Mouse (Mus musculus): ENCODE measurements at regions not wholly inside any gene's neighbourhood (a gene's known extent, or its start where the extent isn't known, plus 50 kb on each side); places are given as distances from the start of the nearest gene placed in this dataset.

GRCm38 (mm10) chr3:41365145-41365830, 190.2 kb upstream of the Jade1 start:
- Histone ChIP-seq H3K4me3 (ENCODE audit: insufficient read depth, low read depth, low read length) (no peak overlapping the region), H3K4me1 (ENCODE audit: control insufficient read depth, insufficient read depth, low read length) (peaks cover 3% of the 10 kb centered on the region), H3K9ac (ENCODE audit: low read depth, low read length) (no peak overlapping the region), H3K27me3 (ENCODE audit: control insufficient read depth, insufficient read depth, low read length) (no peaks in the 10 kb centered on the region), H3K79me2 (ENCODE audit: control insufficient read depth, insufficient read depth, low read length) (no peaks in the 10 kb centered on the region), H3K27ac (replicated peaks; ENCODE audit: insufficient read depth, low read depth, low read length) (no peak overlapping the region), H3K36me3 (ENCODE audit: control insufficient read depth, insufficient read depth, low read length) (no peaks in the 10 kb centered on the region)
- peak; percentile 73 for DNase-seq (ENCODE audit: extremely low read depth, low read depth, low spot score)
- WGBS = 46% methylated on average over 8 of the region's 8 CpGs
- no peak for TF ChIP-seq POLR2A (IDR thresholded peaks at IDR 0.05; ENCODE audit: extremely low read depth, insufficient read depth, low read length)
- TF ChIP-seq CTCF (IDR thresholded peaks at IDR 0.05; ENCODE audit: low read depth, low read length) = no peak

- Histone ChIP-seq H3K79me2 (ENCODE audit: control insufficient read depth, insufficient read depth, low read length) (no peaks in the 10 kb centered on the region), H3K27ac (replicated peaks; ENCODE audit: insufficient read depth, low read depth, low read length) (no peak overlapping the region), H3K4me3 (ENCODE audit: insufficient read depth, low read depth, low read length) (no peak overlapping the region), H3K36me3 (ENCODE audit: control insufficient read depth, insufficient read depth, low read length) (no peaks in the 10 kb centered on the region), H3K27me3 (ENCODE audit: control insufficient read depth, insufficient read depth, low read length) (no peaks in the 10 kb centered on the region), H3K9ac (ENCODE audit: low read depth, low read length) (no peak overlapping the region), H3K4me1 (ENCODE audit: control insufficient read depth, insufficient read depth, low read length) (peaks cover 3% of the 10 kb centered on the region)
- TF ChIP-seq POLR2A (IDR thresholded peaks at IDR 0.05; ENCODE audit: extremely low read depth, insufficient read depth, low read length) (no peak), CTCF (IDR thresholded peaks at IDR 0.05; ENCODE audit: low read depth, low read length) (no peak)
- 95% methylated on average over 3 of the region's 3 CpGs for WGBS
- no peak for DNase-seq (ENCODE audit: extremely low read depth, low read depth, low spot score)
Measured at GRCm38 (mm10) chr3:41363947-41364346, 191.6 kb upstream of the Jade1 start.

DNA sequence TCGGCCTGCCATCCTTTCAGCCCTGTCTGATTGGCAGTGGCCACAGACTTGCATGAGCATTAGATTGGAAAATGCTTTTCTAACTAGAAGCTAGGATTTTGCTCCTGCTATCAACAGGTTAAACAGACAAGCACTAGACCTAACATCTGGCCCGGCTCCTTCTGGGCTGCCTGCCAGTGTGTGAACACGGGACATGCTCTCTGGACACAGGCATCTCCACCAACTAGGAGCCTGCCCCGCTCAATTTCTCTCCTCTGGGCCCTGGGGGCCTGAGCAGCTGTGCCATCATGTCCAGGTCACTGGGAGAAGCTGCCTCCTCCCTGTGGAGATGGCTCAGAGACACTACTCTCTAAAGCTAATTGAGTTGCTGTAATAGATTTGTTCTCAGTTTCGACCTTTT, 195.3 kb upstream of the Jade1 start:
- H3K9ac ChIP-seq (ENCODE audit: low read depth, low read length) = no peak overlapping the region
- no peaks in the 10 kb centered on the region for H3K27me3 ChIP-seq (ENCODE audit: control insufficient read depth, insufficient read depth, low read length)
- no peaks in the 10 kb centered on the region; the same call in 1 of the 2 replicates for H3K4me1 ChIP-seq (ENCODE audit: control insufficient read depth, insufficient read depth, low read length)
- H3K27ac ChIP-seq (replicated peaks; ENCODE audit: insufficient read depth, low read depth, low read length) = no peak overlapping the region
- no peaks in the 10 kb centered on the region for H3K79me2 ChIP-seq (ENCODE audit: control insufficient read depth, insufficient read depth, low read length)
- 43% methylated on average over 5 of the region's 5 CpGs for WGBS
- no peaks in the 10 kb centered on the region for H3K36me3 ChIP-seq (ENCODE audit: control insufficient read depth, insufficient read depth, low read length)
- DNase-seq (ENCODE audit: extremely low read depth, low read depth, low spot score) = peak; percentile 56
- TF ChIP-seq CTCF (IDR thresholded peaks at IDR 0.05; ENCODE audit: low read depth, low read length) (no peak), POLR2A (IDR thresholded peaks at IDR 0.05; ENCODE audit: extremely low read depth, insufficient read depth, low read length) (no peak)
- H3K4me3 ChIP-seq (ENCODE audit: insufficient read depth, low read depth, low read length) = no peak overlapping the region

GRCm38 (mm10) chr3:41359458-41359857, 196.1 kb upstream of the Jade1 start:
- Histone ChIP-seq H3K9ac (ENCODE audit: low read depth, low read length) (no peak overlapping the region), H3K4me3 (ENCODE audit: insufficient read depth, low read depth, low read length) (no peak overlapping the region), H3K27me3 (ENCODE audit: control insufficient read depth, insufficient read depth, low read length) (no peaks in the 10 kb centered on the region), H3K79me2 (ENCODE audit: control insufficient read depth, insufficient read depth, low read length) (no peaks in the 10 kb centered on the region), H3K36me3 (ENCODE audit: control insufficient read depth, insufficient read depth, low read length) (no peaks in the 10 kb centered on the region), H3K27ac (replicated peaks; ENCODE audit: insufficient read depth, low read depth, low read length) (no peak overlapping the region), H3K4me1 (ENCODE audit: control insufficient read depth, insufficient read depth, low read length) (no peaks in the 10 kb centered on the region; the same call in 1 of the 2 replicates)
- WGBS = 81% methylated on average over 4 of the region's 4 CpGs
- TF ChIP-seq CTCF (IDR thresholded peaks at IDR 0.05; ENCODE audit: low read depth, low read length) = no peak
- TF ChIP-seq POLR2A (IDR thresholded peaks at IDR 0.05; ENCODE audit: extremely low read depth, insufficient read depth, low read length) = no peak
- no peak for DNase-seq (ENCODE audit: extremely low read depth, low read depth, low spot score)

DNA sequence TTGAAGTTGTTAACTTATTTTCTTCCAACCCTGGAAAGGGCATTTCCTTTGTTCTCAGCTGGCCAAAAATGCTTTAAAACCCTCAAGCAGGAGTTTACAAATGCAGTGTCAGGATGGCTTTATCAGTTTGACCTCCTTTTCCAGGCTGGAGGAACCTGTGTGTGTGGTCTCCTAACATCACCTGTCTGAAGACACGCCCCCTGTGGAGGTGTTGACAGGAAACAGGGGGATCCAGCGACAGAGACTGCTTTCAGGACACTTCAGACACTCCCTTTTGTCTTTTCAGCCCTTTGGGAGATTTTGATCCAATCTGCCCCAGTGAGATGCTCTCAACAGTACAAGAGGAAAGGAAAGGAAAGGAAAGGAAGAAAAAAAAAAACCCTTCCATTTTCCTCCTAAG, 202.5 kb upstream of the Jade1 start:
- no peaks in the 10 kb centered on the region for H3K27me3 ChIP-seq (ENCODE audit: control insufficient read depth, insufficient read depth, low read length)
- H3K4me3 ChIP-seq (ENCODE audit: insufficient read depth, low read depth, low read length) = no peak overlapping the region
- no peak overlapping the region for H3K27ac ChIP-seq (replicated peaks; ENCODE audit: insufficient read depth, low read depth, low read length)
- WGBS = 58% methylated on average over 2 of the region's 2 CpGs
- no peak overlapping the region for H3K9ac ChIP-seq (ENCODE audit: low read depth, low read length)
- no peaks in the 10 kb centered on the region for H3K79me2 ChIP-seq (ENCODE audit: control insufficient read depth, insufficient read depth, low read length)
- H3K4me1 ChIP-seq (ENCODE audit: control insufficient read depth, insufficient read depth, low read length) = peaks cover 4% of the 10 kb centered on the region; the same call in 1 of the 2 replicates
- DNase-seq (ENCODE audit: extremely low read depth, low read depth, low spot score) = no peak
- H3K36me3 ChIP-seq (ENCODE audit: control insufficient read depth, insufficient read depth, low read length) = no peaks in the 10 kb centered on the region
- no peak for TF ChIP-seq CTCF (IDR thresholded peaks at IDR 0.05; ENCODE audit: low read depth, low read length)
- TF ChIP-seq POLR2A (IDR thresholded peaks at IDR 0.05; ENCODE audit: extremely low read depth, insufficient read depth, low read length) = no peak

GRCm38 (mm10) chr3:41351786-41352185, 203.7 kb upstream of the Jade1 start:
- no peak for DNase-seq (ENCODE audit: extremely low read depth, low read depth, low spot score)
- peaks cover 4% of the 10 kb centered on the region; the same call in 1 of the 2 replicates for H3K4me1 ChIP-seq (ENCODE audit: control insufficient read depth, insufficient read depth, low read length)
- H3K27me3 ChIP-seq (ENCODE audit: control insufficient read depth, insufficient read depth, low read length) = no peaks in the 10 kb centered on the region
- no peaks in the 10 kb centered on the region for H3K79me2 ChIP-seq (ENCODE audit: control insufficient read depth, insufficient read depth, low read length)
- TF ChIP-seq CTCF (IDR thresholded peaks at IDR 0.05; ENCODE audit: low read depth, low read length) = no peak
- no peak for TF ChIP-seq POLR2A (IDR thresholded peaks at IDR 0.05; ENCODE audit: extremely low read depth, insufficient read depth, low read length)
- 96% methylated on average over 4 of the region's 4 CpGs for WGBS
- no peak overlapping the region for H3K9ac ChIP-seq (ENCODE audit: low read depth, low read length)
- no peak overlapping the region for H3K27ac ChIP-seq (replicated peaks; ENCODE audit: insufficient read depth, low read depth, low read length)
- no peak overlapping the region for H3K4me3 ChIP-seq (ENCODE audit: insufficient read depth, low read depth, low read length)
- no peaks in the 10 kb centered on the region for H3K36me3 ChIP-seq (ENCODE audit: control insufficient read depth, insufficient read depth, low read length)
